Mouse (Mus musculus) heart, embryonic 16.5 days (tissue): Measurements from ENCODE around the gene Prlhr. TPM values are rescaled to one million over a fixed set of nuclear protein-coding genes. Genes with fewer than 3 reads are reported as not detected.
A peak's percentile ranks its signal among the peaks of the same experiment; 100 is the strongest.

Experiments used
- ATAC-seq: fragments of 200-750 bp; cut with Nextera tagmentation; replicated peaks from 2 replicates; pipeline ENCODE4 v1.8.0; 2017; ENCODE audit warnings: moderate number of reproducible peaks; ENCODE audit not compliant: insufficient read depth, low FRiP score; ENCODE audit errors: extremely low read depth
- H3K27ac ChIP-seq: fragments of 300-500 bp; sonication (generic); 2 replicates; pipeline ENCODE4 v1.5.1; 2014; ENCODE audit warnings: mild to moderate bottlenecking, low read length, control low read depth, moderate library complexity
- H3K27me3 ChIP-seq: fragments of 300-500 bp; sonication (generic); 2 replicates; pipeline ENCODE4 v1.6.1; 2014; ENCODE audit warnings: low read length, mixed read lengths; ENCODE audit not compliant: control insufficient read depth, insufficient read depth
- H3K36me3 ChIP-seq: fragments of 300-500 bp; sonication (generic); 2 replicates; pipeline ENCODE4 v1.6.1; 2014; ENCODE audit not compliant: control insufficient read depth, insufficient read depth
- H3K4me1 ChIP-seq: fragments of 300-500 bp; sonication (generic); 2 replicates; pipeline ENCODE4 v1.6.1; 2014; ENCODE audit warnings: low read length, mixed read lengths; ENCODE audit not compliant: control insufficient read depth, insufficient read depth
- H3K4me2 ChIP-seq: fragments of 300-500 bp; sonication (generic); 2 replicates; pipeline ENCODE4 v1.6.1; 2014; ENCODE audit warnings: low read depth, mild to moderate bottlenecking, control low read depth, low read length
- H3K4me3 ChIP-seq: fragments of 300-500 bp; sonication (generic); 2 replicates; pipeline ENCODE4 v1.5.1; 2014; ENCODE audit warnings: mild to moderate bottlenecking, control low read depth, low read length
- H3K9ac ChIP-seq: fragments of 300-500 bp; sonication (generic); 2 replicates; pipeline ENCODE4 v1.6.1; 2014; ENCODE audit warnings: low read length, control low read depth
- H3K9me3 ChIP-seq: fragments of 300-500 bp; sonication (generic); replicated peaks from 2 replicates; pipeline ENCODE4 v1.6.1; 2016; ENCODE audit warnings: low read length; ENCODE audit not compliant: control insufficient read depth
- whole genome bisulfite sequencing: fragments of 180-500 bp; shearing (Covaris S2); extraction: QIAGEN DNeasy Blood & Tissue Kit; methylation state at CpG from one replicate; pipeline ENCODE4 v1.1.7; 2014; 5-methylcytosine and 5-hydroxymethylcytosine counted together
- polyA plus RNA-seq: library from polyadenylated mRNA; unstranded; fragments of >200 nt; fragmentation: Nextera tagmentation; extraction: Ambion mirVana; gene quantifications from 2 replicates; pipeline ENCODE4 v1.2.1, GENCODE M21; 2015

Prlhr gene
- polyA plus RNA-seq, 1 experiment from 2014 or later, result not detected

DNA sequence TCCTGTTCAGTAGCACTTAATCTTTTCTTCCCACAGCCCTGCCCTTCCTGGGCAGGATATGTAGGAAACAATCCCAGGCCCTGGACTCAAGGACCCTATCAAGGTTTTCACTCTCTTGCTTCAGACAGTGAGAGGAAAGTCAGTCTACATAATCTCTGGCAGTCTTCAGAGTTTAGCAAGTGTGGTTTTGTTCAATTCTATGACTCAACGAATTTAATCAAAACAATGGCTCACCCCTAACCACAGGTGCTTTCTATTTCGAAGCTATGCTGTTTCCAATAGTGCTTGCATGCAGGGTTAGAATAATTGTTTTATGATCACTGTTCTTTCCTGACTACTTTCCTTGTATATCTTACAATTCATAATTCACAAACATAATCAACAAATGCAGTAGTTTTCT is 9.7 kb upstream of the Prlhr start:
- whole genome bisulfite sequencing, result 46% methylated on average over 2 of the region's 2 CpGs
- Histone ChIP-seq H3K27me3 (no peaks in the 10 kb centered on the region), H3K4me1 (no peaks in the 10 kb centered on the region), H3K9me3 (no peaks in the 10 kb centered on the region), H3K4me3 (no peak overlapping the region), H3K27ac (no peak overlapping the region), H3K36me3 (no peaks in the 10 kb centered on the region), H3K4me2 (no peak overlapping the region), H3K9ac (no peak overlapping the region)
- ATAC-seq, result no peak

DNA sequence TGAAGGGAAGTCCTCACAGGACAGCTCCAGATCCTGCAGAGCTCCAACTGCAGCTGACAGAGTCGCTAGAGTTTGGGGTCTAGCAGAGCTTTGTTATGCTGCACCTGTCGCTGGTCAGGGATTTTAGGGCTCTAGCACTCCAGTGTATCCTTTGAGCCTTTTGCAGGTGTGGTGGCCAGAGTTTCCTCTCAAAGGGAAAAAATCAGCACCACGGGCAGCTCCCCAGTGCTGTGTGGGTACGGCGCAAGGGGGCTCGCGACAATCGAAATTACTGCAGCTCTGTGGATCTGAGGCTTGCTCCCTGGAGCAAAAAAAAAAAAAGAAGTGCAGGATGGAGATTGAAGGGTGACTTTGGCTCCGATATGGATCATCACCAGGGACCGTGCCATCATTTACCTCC is 742 bp upstream of the Prlhr start:
- Histone ChIP-seq H3K4me1 (peaks cover 8% of the 10 kb centered on the region), H3K27ac (no peak overlapping the region), H3K9me3 (no peaks in the 10 kb centered on the region), H3K27me3 (peaks cover 40% of the 10 kb centered on the region), H3K9ac (no peak overlapping the region), H3K4me3 (no peak overlapping the region), H3K4me2 (no peak overlapping the region), H3K36me3 (no peaks in the 10 kb centered on the region)
- ATAC-seq, result no peak
- WGBS, result 3% methylated on average over 10 of the region's 10 CpGs

DNA sequence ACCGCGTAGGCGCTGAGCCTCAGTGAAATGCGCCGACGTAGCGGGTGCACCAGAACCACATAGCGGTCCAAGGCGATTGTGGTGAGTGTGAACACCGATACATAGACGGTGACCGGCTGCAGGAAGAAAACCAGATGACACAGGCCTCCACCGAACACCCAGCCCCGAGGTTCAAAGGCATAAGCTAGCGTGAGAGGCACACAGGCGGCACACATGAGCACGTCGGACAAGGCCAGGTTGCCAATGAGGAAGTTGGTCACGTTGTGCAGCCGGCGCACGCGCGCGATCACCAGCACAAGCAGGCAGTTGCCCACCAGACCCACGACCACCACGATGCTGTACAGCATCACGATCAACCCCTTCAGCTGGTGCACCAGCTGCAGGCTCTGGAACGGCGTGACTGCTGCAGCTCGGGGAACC is 506 bp downstream of the Prlhr start:
- Histone ChIP-seq H3K4me1 (peaks cover 14% of the 10 kb centered on the region), H3K36me3 (no peaks in the 10 kb centered on the region), H3K27ac (no peak overlapping the region), H3K4me2 (peak overlapping the region; percentile 60), H3K27me3 (peaks cover 40% of the 10 kb centered on the region), H3K9ac (no peak overlapping the region), H3K4me3 (peak overlapping the region; percentile 31), H3K9me3 (no peaks in the 10 kb centered on the region)
- no peak for ATAC-seq
- 17% methylated on average over 31 of the region's 31 CpGs for WGBS

DNA sequence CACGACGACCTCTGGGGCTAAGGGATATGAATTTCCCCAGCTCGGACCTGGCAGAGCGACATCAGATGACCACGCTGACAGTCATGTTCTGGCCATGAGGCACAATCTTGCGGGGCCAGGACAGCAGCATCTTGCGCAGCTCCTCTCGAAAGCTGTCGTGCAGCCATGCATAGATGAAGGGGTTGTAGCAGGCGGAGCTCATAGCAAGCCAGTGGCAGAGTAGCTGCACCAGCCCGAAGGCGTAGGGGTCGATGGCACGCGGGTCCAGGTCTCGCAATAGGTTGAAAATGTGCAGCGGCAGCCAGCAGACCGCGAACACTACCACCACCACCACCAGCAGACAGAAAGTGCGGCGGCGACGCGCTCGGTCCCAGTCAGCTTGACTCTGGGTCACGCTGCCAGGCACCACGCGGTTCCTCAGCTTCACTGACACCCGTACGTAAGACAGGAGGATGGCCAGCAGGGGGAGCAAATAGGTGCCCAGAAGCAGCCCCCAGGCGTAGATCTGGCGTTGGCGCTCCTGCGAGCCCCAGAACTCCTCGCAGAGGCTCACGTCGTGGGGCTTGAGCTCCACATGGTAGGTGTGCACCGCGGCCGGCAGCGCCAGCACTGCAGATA is 1.0 kb downstream of the Prlhr start:
- Histone ChIP-seq H3K27me3 (peaks cover 40% of the 10 kb centered on the region), H3K36me3 (no peaks in the 10 kb centered on the region), H3K4me3 (peak overlapping the region; percentile 31), H3K9me3 (no peaks in the 10 kb centered on the region), H3K4me2 (peak overlapping the region; percentile 60), H3K27ac (no peak overlapping the region), H3K4me1 (peaks cover 14% of the 10 kb centered on the region), H3K9ac (no peak overlapping the region)
- WGBS, result 4% methylated on average over 41 of the region's 41 CpGs
- ATAC-seq, result 0 out of 2 replicates have a peak, but pooled peaks have one; percentile 58

DNA sequence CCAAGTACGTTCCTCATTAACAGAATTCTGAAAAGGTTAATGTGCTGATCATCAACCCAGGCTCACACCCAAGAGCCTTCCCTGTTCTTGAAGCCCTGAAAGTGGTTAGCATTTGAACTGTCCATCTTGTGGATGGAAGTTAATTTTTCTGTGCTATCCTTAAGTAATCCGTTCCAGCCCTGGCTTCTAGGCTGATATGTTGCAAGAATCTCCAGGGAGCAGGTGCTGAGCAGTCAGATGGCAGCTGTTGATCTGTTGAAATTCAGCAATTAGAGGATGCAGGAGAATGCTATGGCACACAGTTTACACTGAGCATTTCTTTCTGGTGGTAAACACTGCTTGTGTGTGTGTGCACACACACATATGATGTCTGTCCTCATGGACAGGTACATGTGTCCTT is 2.4 kb downstream of the Prlhr start:
- WGBS, result 71% methylated on average over 2 of the region's 2 CpGs
- Histone ChIP-seq H3K4me2 (no peak overlapping the region), H3K27ac (no peak overlapping the region), H3K27me3 (peaks cover 42% of the 10 kb centered on the region), H3K36me3 (no peaks in the 10 kb centered on the region), H3K4me1 (peaks cover 14% of the 10 kb centered on the region), H3K4me3 (no peak overlapping the region), H3K9me3 (no peaks in the 10 kb centered on the region), H3K9ac (no peak overlapping the region)
- no peak for ATAC-seq

DNA sequence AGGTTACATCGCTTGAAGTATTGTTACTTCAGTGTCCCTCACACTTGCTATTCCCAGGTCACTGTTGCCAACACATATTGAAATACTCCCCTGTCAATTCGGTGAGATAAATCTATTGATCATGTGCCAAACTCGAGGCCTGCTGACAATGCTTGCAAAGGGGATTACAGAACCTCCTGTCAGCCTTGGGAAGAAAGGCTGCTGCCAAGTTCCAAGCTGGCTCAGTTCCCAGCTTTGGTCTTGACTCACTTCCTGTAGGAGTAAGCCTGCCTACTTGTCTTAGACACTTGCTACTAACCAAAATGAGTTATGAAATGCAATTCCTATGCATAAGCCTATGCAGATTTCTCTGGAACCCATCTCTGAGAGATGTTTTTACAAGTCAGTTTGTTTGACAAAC is 4.2 kb downstream of the Prlhr start:
- Histone ChIP-seq H3K4me1 (peaks cover 14% of the 10 kb centered on the region), H3K36me3 (no peaks in the 10 kb centered on the region), H3K9me3 (no peaks in the 10 kb centered on the region), H3K4me3 (no peak overlapping the region), H3K27me3 (peaks cover 35% of the 10 kb centered on the region), H3K27ac (no peak overlapping the region), H3K9ac (no peak overlapping the region), H3K4me2 (peak overlapping the region; percentile 12; the same call in 1 of the 2 replicates)
- WGBS, result 10% methylated on average over 3 of the region's 3 CpGs
- ATAC-seq, result peak; percentile 62

DNA sequence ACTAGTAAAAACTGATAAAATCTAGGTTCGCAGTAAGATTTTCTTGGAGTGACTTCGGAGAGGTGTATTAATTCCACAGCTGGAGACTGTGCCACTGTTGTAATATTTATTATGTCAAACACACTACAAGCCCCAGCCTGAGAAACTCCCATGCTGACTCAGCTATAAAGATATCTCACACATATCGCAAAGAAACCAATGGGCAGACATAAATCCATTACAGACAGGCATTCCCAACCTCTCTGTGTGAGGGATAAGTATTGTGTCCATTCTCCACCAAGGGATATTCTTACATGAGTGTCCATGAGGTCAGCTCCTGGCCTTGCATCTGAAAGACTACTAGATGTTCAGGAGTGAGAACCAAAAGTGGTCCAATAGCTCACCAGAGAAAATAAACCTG is 4.7 kb downstream of the Prlhr start:
- no peak overlapping the region for H3K9ac ChIP-seq
- no peak for ATAC-seq
- H3K36me3 ChIP-seq, result no peaks in the 10 kb centered on the region
- H3K27ac ChIP-seq, result no peak overlapping the region
- 73% methylated on average over 3 of the region's 3 CpGs for WGBS
- peaks cover 31% of the 10 kb centered on the region for H3K27me3 ChIP-seq
- no peaks in the 10 kb centered on the region for H3K9me3 ChIP-seq
- no peak overlapping the region for H3K4me3 ChIP-seq
- peaks cover 14% of the 10 kb centered on the region for H3K4me1 ChIP-seq
- H3K4me2 ChIP-seq, result no peak overlapping the region

DNA sequence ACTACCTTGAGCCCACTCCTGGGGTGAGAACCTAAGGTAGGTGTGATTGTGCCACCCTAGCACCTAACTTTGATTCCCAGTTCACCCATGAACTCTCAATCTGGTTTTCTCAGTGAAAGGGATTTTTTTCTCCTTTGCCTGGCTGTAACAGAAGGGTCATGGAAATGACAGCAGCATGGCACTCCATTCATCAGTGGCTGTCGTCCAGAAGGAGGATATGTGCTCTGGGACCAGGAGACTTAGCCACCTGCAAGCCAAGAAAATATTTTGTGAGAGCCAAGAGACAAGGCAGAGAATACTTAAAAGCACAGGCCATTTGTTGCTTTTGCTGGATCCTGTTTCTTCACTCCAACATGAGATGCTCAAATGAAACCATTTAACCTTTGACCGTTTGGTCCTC is 6.6 kb downstream of the Prlhr start:
- no peak for ATAC-seq
- Histone ChIP-seq H3K36me3 (no peaks in the 10 kb centered on the region), H3K4me1 (peaks cover 9% of the 10 kb centered on the region), H3K27ac (no peak overlapping the region), H3K4me3 (no peak overlapping the region), H3K27me3 (peaks cover 12% of the 10 kb centered on the region), H3K9ac (no peak overlapping the region), H3K4me2 (no peak overlapping the region), H3K9me3 (no peaks in the 10 kb centered on the region)
- 58% methylated on average over 2 of the region's 2 CpGs for WGBS

DNA sequence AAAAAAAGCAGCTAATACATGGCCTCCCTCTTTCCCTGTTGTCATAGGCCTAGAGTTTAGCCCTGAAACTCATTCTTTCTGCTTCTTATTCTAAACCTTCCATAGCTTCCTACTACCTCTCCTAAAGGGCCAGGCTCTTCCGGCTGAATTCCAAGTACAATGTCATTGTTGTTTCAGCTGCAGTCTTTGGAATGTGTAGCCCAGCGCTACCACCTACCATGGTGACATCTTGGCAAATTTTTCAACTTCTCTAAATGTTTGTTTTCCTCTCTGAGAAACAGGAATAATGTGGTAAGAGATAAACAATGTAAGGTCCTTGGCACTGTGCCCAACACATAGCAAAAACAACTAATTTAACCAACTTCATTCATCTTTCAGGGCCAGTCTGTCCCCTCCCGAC is 8.4 kb downstream of the Prlhr start:
- H3K9me3 ChIP-seq, result no peaks in the 10 kb centered on the region
- H3K4me1 ChIP-seq, result peaks cover 9% of the 10 kb centered on the region
- H3K4me2 ChIP-seq, result no peak overlapping the region
- no peak overlapping the region for H3K4me3 ChIP-seq
- H3K27me3 ChIP-seq, result 0 out of 2 replicates have a peak, but pooled peaks cover 2% of the 10 kb centered on the region
- WGBS, result 44% methylated on average over 3 of the region's 3 CpGs
- no peaks in the 10 kb centered on the region for H3K36me3 ChIP-seq
- no peak overlapping the region for H3K9ac ChIP-seq
- H3K27ac ChIP-seq, result no peak overlapping the region
- ATAC-seq, result no peak
